9 mouse cellular contexts compared by ENCODE assay signal in the genomic region with DNA sequence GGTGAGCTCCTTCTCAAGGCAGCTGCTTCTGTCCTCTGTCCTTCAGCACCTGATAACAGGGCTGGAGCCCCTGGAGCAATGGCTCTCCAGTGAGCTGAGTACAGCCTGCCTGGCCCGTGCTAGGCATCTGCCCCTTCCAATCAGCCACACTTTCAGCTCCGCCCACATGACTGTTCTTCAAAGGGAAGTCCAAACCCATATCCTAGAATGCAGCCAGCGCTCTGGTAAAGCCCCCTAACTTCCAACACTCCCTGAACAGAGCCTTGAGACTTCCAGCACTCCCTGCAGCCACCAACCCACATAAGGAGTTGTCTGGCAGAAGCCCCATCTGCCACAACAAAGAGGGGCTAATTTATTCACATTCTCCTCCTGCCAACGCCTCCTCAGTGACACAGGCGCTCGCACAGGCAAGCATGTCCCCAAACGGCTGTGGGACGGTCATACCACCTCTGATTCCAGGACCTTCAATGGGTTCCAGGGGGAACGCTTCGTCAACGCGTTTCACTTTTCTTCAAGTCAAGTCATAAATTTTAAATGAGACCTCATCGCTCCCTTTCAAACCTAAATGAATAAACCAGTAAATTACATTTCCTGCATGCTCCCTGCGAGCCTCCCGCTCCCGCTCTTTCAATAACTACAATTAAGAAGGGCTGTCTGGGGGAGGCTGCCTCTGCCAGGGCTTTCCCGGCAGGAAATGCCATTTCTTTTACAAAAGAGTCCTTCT. TPM values are rescaled to one million over a fixed set of nuclear protein-coding genes. Genes with fewer than 3 reads are reported as not detected.
DNase-seq lines count a peak whose midpoint lies in the region; ATAC-seq and TF ChIP-seq lines count a peak whose summit lies in the region.
"Had no signal": no experiment of that assay in that cellular context is flagged by ENCODE, and none has a peak within 500 bp of the region (broad histone marks: within the 10 kb centered on the region; RNA-seq: fewer than 3 reads in every experiment).

No protein-coding gene starts in this region.

- 1% methylated on average over 17 of the region's 17 CpGs for WGBS in forebrain, embryonic 11.5 days
- 2% methylated on average over 17 of the region's 17 CpGs for WGBS in limb, embryonic 15.5 days
- 2% methylated on average over 17 of the region's 17 CpGs for WGBS in midbrain, embryonic 15.5 days

- peaks cover 41% of the 10 kb centered on the region for H3K4me1 ChIP-seq in forebrain, embryonic 11.5 days (replicated peaks; ENCODE audit: control insufficient read depth, insufficient read depth, low read length)
- peaks cover 15% of the 10 kb centered on the region; the same call in 1 of the 2 replicates for H3K4me1 ChIP-seq in limb, embryonic 15.5 days
- H3K4me1 ChIP-seq in midbrain, embryonic 15.5 days: peaks cover 76% of the 10 kb centered on the region

- peak; percentile 64 for ATAC-seq in forebrain, embryonic 11.5 days (replicated peaks; ENCODE audit: low FRiP score)
- no peak; the same call in 1 of the 2 replicates for ATAC-seq in limb, embryonic 15.5 days (ENCODE audit: insufficient number of reproducible peaks, low FRiP score, low TSS enrichment, low read depth)
- peak; percentile 64 for ATAC-seq in midbrain, embryonic 15.5 days (replicated peaks)
- no peak for ATAC-seq in inflammation-experienced regulatory T-cells, adult 6 months
- ATAC-seq in activated CD4-positive, CD25-positive, alpha-beta regulatory T cell, adult 4 months: no peak
- ATAC-seq: Patski had no signal

- H3K9me3 ChIP-seq in forebrain, embryonic 11.5 days (ENCODE audit: control insufficient read depth, low read length): no peaks in the 10 kb centered on the region
- no peaks in the 10 kb centered on the region for H3K9me3 ChIP-seq in limb, embryonic 15.5 days
- no peaks in the 10 kb centered on the region for H3K9me3 ChIP-seq in midbrain, embryonic 15.5 days

- no peak for TF ChIP-seq CTCF in layer of hippocampus, adult 2 months (conservative IDR thresholded peaks at IDR 0.05)

- peak overlapping the region; percentile 61 for H3K9ac ChIP-seq in forebrain, embryonic 11.5 days (ENCODE audit: low read length)
- H3K9ac ChIP-seq in limb, embryonic 15.5 days: no peak overlapping the region
- H3K9ac ChIP-seq in midbrain, embryonic 15.5 days: peak overlapping the region; percentile 9; the same call in 1 of the 2 replicates

- no peaks in the 10 kb centered on the region for H3K36me3 ChIP-seq in forebrain, embryonic 11.5 days (ENCODE audit: control insufficient read depth, insufficient read depth, low read length)
- no peaks in the 10 kb centered on the region for H3K36me3 ChIP-seq in limb, embryonic 15.5 days
- H3K36me3 ChIP-seq in midbrain, embryonic 15.5 days (replicated peaks): no peaks in the 10 kb centered on the region

- DNase-seq in layer of hippocampus, adult 2 months (ENCODE audit: low spot score in 2 of 2): peak in 1 of 2 experiments; percentile 42
- DNase-seq in layer of hippocampus, adult 11-12 months (ENCODE audit: low spot score): no peak
- peak; percentile 82 for DNase-seq in forebrain, embryonic 11.5 days (ENCODE audit: low spot score)
- peak; percentile 73 for DNase-seq in heart, postnatal 4 days

- peak overlapping the region; percentile 47 for H3K4me3 ChIP-seq in layer of hippocampus, adult 2 months
- H3K4me3 ChIP-seq in forebrain, embryonic 11.5 days (ENCODE audit: low read depth, low read length): peak overlapping the region; percentile 1; the same call in 1 of the 2 replicates
- peak overlapping the region; percentile 24 for H3K4me3 ChIP-seq in limb, embryonic 15.5 days
- H3K4me3 ChIP-seq in midbrain, embryonic 15.5 days: peak overlapping the region; percentile 16

- no peaks in the 10 kb centered on the region; the same call in 1 of the 2 replicates for H3K27me3 ChIP-seq in forebrain, embryonic 11.5 days (ENCODE audit: control insufficient read depth, insufficient read depth, low read length)
- H3K27me3 ChIP-seq in limb, embryonic 15.5 days: peaks cover 23% of the 10 kb centered on the region
- H3K27me3 ChIP-seq in midbrain, embryonic 15.5 days (replicated peaks): no peaks in the 10 kb centered on the region
- H3K27me3 ChIP-seq: Patski had no signal

- H3K4me2 ChIP-seq in forebrain, embryonic 11.5 days (ENCODE audit: low read depth, low read length, severe bottlenecking): peak overlapping the region; percentile 46
- H3K4me2 ChIP-seq in limb, embryonic 15.5 days: peak overlapping the region; percentile 60
- peak overlapping the region; percentile 43 for H3K4me2 ChIP-seq in midbrain, embryonic 15.5 days

- H3K27ac ChIP-seq in layer of hippocampus, adult 2 months: peak overlapping the region; percentile 70
- H3K27ac ChIP-seq in forebrain, embryonic 11.5 days (ENCODE audit: low read depth, low read length): peak overlapping the region; percentile 96
- H3K27ac ChIP-seq in limb, embryonic 15.5 days: no peak overlapping the region; the same call in 1 of the 2 replicates
- peak overlapping the region; percentile 88 for H3K27ac ChIP-seq in midbrain, embryonic 15.5 days

RNA-seq across cellular contexts. Expression of a gene that starts 7.4 kb away (rescaled TPM):
- total RNA-seq in layer of hippocampus, adult 2 months (2021): 1 to 10 TPM; 3.2 to 5.2 TPM
- 83.2 and 84.0 TPM in 2 replicates for polyA plus RNA-seq in forebrain, embryonic 11.5 days (2014; fragmentation: Nextera tagmentation; extraction: Ambion mirVana)
- total RNA-seq in heart, postnatal 4 days (2021): 1 to 10 TPM; 7.3 to 7.5 TPM
- 0.08 TPM in 1 of 2 replicates, not detected in the other for polyA plus RNA-seq in limb, embryonic 15.5 days (2015; fragmentation: Nextera tagmentation; extraction: Ambion mirVana)
- 57.0 and 65.1 TPM in 2 replicates for polyA plus RNA-seq in midbrain, embryonic 15.5 days (2015; fragmentation: Nextera tagmentation; extraction: Ambion mirVana)
- polyA plus RNA-seq in inflammation-experienced regulatory T-cells, adult 6 months (2017; shearing (Covaris generic)): not detected
- not detected for polyA plus RNA-seq in activated CD4-positive, CD25-positive, alpha-beta regulatory T cell, adult 4 months (2017; shearing (Covaris generic))
- polyA plus RNA-seq: Patski had no signal

RNA-seq across cellular contexts. Expression of a gene that starts 20.5 kb away (rescaled TPM):
- total RNA-seq in layer of hippocampus, adult 2 months (2021): 1 to 10 TPM; 8.7 to 9.7 TPM
- 5.0 and 5.2 TPM in 2 replicates for polyA plus RNA-seq in forebrain, embryonic 11.5 days (2014; fragmentation: Nextera tagmentation; extraction: Ambion mirVana)
- 10 to 100 TPM; 84.2 to 91.4 TPM for total RNA-seq in heart, postnatal 4 days (2021)
- polyA plus RNA-seq in limb, embryonic 15.5 days (2015; fragmentation: Nextera tagmentation; extraction: Ambion mirVana): 2.4 and 3.0 TPM in 2 replicates
- 22.5 and 23.3 TPM in 2 replicates for polyA plus RNA-seq in midbrain, embryonic 15.5 days (2015; fragmentation: Nextera tagmentation; extraction: Ambion mirVana)
- 1 to 10 TPM; 6.4 to 8.2 (median 6.5) TPM for polyA plus RNA-seq in inflammation-experienced regulatory T-cells, adult 6 months (2017; shearing (Covaris generic))
- polyA plus RNA-seq in activated CD4-positive, CD25-positive, alpha-beta regulatory T cell, adult 4 months (2017; shearing (Covaris generic)): 10 to 100 TPM in 1 of 2 experiments, 1 to 10 TPM in 1; 3.0 to 10.2 TPM

RNA-seq across cellular contexts. Expression of a gene that starts 29.1 kb away (rescaled TPM):
- total RNA-seq in layer of hippocampus, adult 2 months (2021): not detected
- polyA plus RNA-seq in forebrain, embryonic 11.5 days (2014; fragmentation: Nextera tagmentation; extraction: Ambion mirVana): 0.37 and 0.56 TPM in 2 replicates
- total RNA-seq in heart, postnatal 4 days (2021): under 1 TPM in 1 of 2 experiments, not detected in 1; 0.02 TPM
- 0.61 and 0.63 TPM in 2 replicates for polyA plus RNA-seq in limb, embryonic 15.5 days (2015; fragmentation: Nextera tagmentation; extraction: Ambion mirVana)
- polyA plus RNA-seq in midbrain, embryonic 15.5 days (2015; fragmentation: Nextera tagmentation; extraction: Ambion mirVana): 1.0 and 1.1 TPM in 2 replicates
- under 1 TPM in 2 of 3 experiments, not detected in 1; 0.11 to 0.38 TPM for polyA plus RNA-seq in inflammation-experienced regulatory T-cells, adult 6 months (2017; shearing (Covaris generic))
- under 1 TPM in 1 of 2 experiments, not detected in 1; 0.15 TPM for polyA plus RNA-seq in activated CD4-positive, CD25-positive, alpha-beta regulatory T cell, adult 4 months (2017; shearing (Covaris generic))

Comparison
In these comparisons a context has a peak if more than half of its experiments do, and no peak if none do; other contexts are left out.
1. ATAC-seq: peak in forebrain, embryonic 11.5 days (single experiment) and midbrain, embryonic 15.5 days (single experiment); none in limb, embryonic 15.5 days (single experiment), inflammation-experienced regulatory T-cells, adult 6 months (single experiment) and activated CD4-positive, CD25-positive, alpha-beta regulatory T cell, adult 4 months (single experiment).
2. RNA of a gene that starts 7.4 kb away (polyA plus RNA-seq): 83.2 to 84.0 TPM in forebrain, embryonic 11.5 days and 57.0 to 65.1 TPM in midbrain, embryonic 15.5 days; 0.08 TPM in limb, embryonic 15.5 days, not detected in inflammation-experienced regulatory T-cells, adult 6 months and not detected in activated CD4-positive, CD25-positive, alpha-beta regulatory T cell, adult 4 months; every median in the first group is over 10 times any median in the second.
3. Peak in every context shown above with its lines, with median percentiles within 50 percentile points of each other: H3K4me3 ChIP-seq and H3K4me2 ChIP-seq.